Mouse (Mus musculus) neural tube, embryonic 11.5 days (tissue): ENCODE data around the gene Timp3. TPM values are rescaled to one million over a fixed set of nuclear protein-coding genes. Genes with fewer than 3 reads are reported as not detected.

ENCODE experiments used
- ATAC-seq: fragments of 200-750 bp; cut with Nextera tagmentation; 2 replicates; pipeline ENCODE4 v1.8.0; 2017; ENCODE audit warnings: moderate number of reproducible peaks, mild to moderate bottlenecking, moderate TSS enrichment, moderate library complexity; ENCODE audit not compliant: insufficient read depth, low FRiP score, low TSS enrichment
- DNase-seq: peaks from one replicate; pipeline ENCODE4 v3.0.0-alpha.2; 2015; ENCODE audit warnings: low spot score
- H3K27ac ChIP-seq: fragments of 300-500 bp; sonication (generic); 2 replicates; pipeline ENCODE4 v1.5.1; 2014; ENCODE audit warnings: low read depth, mild to moderate bottlenecking, low read length
- H3K27me3 ChIP-seq: fragments of 300-500 bp; sonication (generic); 2 replicates; pipeline ENCODE4 v1.6.1; 2014; ENCODE audit warnings: mild to moderate bottlenecking, low read length, mixed read lengths; ENCODE audit not compliant: control insufficient read depth, insufficient read depth
- H3K36me3 ChIP-seq: fragments of 300-500 bp; sonication (generic); 2 replicates; pipeline ENCODE4 v1.6.1; 2014; ENCODE audit warnings: mild to moderate bottlenecking, low read length, moderate library complexity, mixed read lengths; ENCODE audit not compliant: control insufficient read depth, insufficient read depth
- H3K4me1 ChIP-seq: fragments of 300-500 bp; sonication (generic); 2 replicates; pipeline ENCODE4 v1.6.1; 2014; ENCODE audit warnings: low read length, mixed read lengths; ENCODE audit not compliant: control insufficient read depth, insufficient read depth
- H3K4me2 ChIP-seq: fragments of 300-500 bp; sonication (generic); 2 replicates; pipeline ENCODE4 v1.6.1; 2014; ENCODE audit warnings: low read depth, mild to moderate bottlenecking, moderate library complexity
- H3K4me3 ChIP-seq: fragments of 300-500 bp; sonication (generic); 2 replicates; pipeline ENCODE4 v1.5.1; 2014; ENCODE audit warnings: low read depth, low read length
- H3K9ac ChIP-seq: fragments of 300-500 bp; sonication (generic); 2 replicates; pipeline ENCODE4 v1.6.1; 2014; ENCODE audit warnings: mild to moderate bottlenecking, low read length
- H3K9me3 ChIP-seq: fragments of 300-500 bp; sonication (generic); 2 replicates; pipeline ENCODE4 v1.6.1; 2016; ENCODE audit warnings: low read length; ENCODE audit not compliant: control insufficient read depth
- WGBS: fragments of 180-500 bp; shearing (Covaris S2); extraction: QIAGEN DNeasy Blood & Tissue Kit; methylation state at CpG from one replicate; pipeline ENCODE4 v1.1.7; 2014; 5-methylcytosine and 5-hydroxymethylcytosine counted together
- polyA plus RNA-seq: library from polyadenylated mRNA; unstranded; fragments of >200 nt; fragmentation: Nextera tagmentation; extraction: Ambion mirVana; gene quantifications from 2 replicates; pipeline ENCODE4 v1.2.1, GENCODE M21; 2014

Gene Timp3
- polyA plus RNA-seq, 1 experiment from 2014 or later, result 43.1 TPM

DNA sequence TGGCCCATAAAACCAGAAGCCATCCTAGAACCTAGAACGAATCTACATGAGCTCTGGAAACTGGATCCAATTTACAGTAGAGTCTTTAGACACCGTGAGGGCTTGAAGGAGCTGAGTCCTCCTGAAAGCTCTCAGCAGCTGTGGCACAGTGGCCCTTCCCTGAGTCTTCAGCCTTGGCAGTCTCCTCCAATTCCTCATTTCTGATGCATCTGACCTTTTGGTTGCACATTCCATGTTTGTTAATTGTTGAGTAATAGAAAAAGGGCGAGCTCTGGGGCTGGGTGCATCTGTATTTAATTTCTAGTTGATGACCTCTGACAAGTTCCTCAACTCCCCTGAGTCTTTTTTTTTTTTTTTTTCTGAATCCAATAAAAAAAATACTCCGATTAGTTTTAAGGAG, 28.0 kb downstream of the Timp3 start:
- H3K27me3 ChIP-seq, result no peaks in the 10 kb centered on the region
- peaks cover 3% of the 10 kb centered on the region; the same call in 1 of the 2 replicates for H3K4me1 ChIP-seq
- 90% methylated on average over 4 of the region's 4 CpGs for WGBS
- H3K9ac ChIP-seq, result no peak overlapping the region
- DNase-seq (no peak), ATAC-seq (no peak)
- H3K4me2 ChIP-seq, result no peak overlapping the region
- no peak overlapping the region for H3K27ac ChIP-seq
- H3K9me3 ChIP-seq, result no peaks in the 10 kb centered on the region
- H3K36me3 ChIP-seq, result no peaks in the 10 kb centered on the region
- H3K4me3 ChIP-seq, result no peak overlapping the region

DNA sequence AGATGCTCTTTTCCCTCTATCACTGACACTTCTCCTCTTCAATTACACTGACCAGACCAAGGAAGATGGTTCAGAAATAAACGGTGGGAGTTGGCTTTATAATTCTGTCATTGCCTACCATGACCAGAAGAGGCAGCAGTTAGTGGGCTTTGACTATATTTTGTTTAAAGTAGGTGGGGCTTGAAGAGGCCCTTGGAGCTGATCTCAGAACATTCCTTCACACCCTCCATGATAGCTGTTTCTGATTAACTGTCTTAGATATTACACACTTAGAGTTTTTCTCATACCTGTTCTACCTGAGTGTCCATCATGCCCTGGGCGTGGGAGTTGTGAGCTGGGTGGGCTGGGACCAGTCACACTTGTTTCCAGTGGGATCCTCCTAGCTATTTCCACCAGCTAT, 28.5 kb downstream of the Timp3 start:
- Histone ChIP-seq H3K4me1 (peaks cover 3% of the 10 kb centered on the region; the same call in 1 of the 2 replicates), H3K4me3 (no peak overlapping the region), H3K4me2 (no peak overlapping the region), H3K9ac (no peak overlapping the region), H3K27me3 (no peaks in the 10 kb centered on the region), H3K36me3 (no peaks in the 10 kb centered on the region), H3K9me3 (no peaks in the 10 kb centered on the region), H3K27ac (no peak overlapping the region)
- DNase-seq (no peak), ATAC-seq (no peak)
- 81% methylated on average over 2 of the region's 2 CpGs for WGBS

DNA sequence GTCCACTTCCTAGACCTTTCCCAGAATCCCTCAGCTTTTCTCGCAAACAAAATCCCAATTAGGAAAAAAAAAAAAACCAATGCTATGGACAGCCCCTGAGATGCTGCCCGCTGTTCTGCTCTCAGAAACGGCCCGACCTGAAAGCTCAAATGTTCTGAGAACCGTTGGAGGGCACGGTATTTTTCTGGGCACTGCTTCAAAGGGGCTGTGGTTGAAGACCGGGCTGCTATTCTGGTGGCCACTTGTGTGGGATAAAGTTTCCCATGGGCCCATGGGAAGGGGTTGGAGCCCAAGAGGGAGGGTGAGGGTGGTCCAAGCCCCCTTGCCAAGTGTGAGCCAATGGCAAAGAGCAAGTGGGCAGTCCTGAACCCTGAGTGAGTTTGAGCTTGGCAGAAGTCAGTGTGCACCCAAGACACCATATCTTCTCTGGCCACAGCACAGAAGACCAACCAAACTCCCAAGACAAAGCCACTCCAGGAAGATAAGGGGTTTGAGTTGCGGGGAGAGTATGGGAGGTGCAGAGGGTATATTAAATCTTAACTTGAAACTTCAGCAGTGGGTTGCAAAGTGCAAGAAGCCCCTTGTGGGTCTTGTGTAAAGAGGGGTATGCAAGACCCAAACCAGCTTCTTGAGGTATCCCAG, 29.2 kb downstream of the Timp3 start:
- no peak overlapping the region for H3K4me2 ChIP-seq
- no peak for ATAC-seq
- no peak overlapping the region for H3K27ac ChIP-seq
- 96% methylated on average over 8 of the region's 8 CpGs for WGBS
- H3K9ac ChIP-seq, result no peak overlapping the region
- no peak overlapping the region for H3K4me3 ChIP-seq
- no peaks in the 10 kb centered on the region for H3K27me3 ChIP-seq
- H3K9me3 ChIP-seq, result no peaks in the 10 kb centered on the region
- DNase-seq, result no peak
- H3K4me1 ChIP-seq, result peaks cover 6% of the 10 kb centered on the region
- H3K36me3 ChIP-seq, result no peaks in the 10 kb centered on the region

DNA sequence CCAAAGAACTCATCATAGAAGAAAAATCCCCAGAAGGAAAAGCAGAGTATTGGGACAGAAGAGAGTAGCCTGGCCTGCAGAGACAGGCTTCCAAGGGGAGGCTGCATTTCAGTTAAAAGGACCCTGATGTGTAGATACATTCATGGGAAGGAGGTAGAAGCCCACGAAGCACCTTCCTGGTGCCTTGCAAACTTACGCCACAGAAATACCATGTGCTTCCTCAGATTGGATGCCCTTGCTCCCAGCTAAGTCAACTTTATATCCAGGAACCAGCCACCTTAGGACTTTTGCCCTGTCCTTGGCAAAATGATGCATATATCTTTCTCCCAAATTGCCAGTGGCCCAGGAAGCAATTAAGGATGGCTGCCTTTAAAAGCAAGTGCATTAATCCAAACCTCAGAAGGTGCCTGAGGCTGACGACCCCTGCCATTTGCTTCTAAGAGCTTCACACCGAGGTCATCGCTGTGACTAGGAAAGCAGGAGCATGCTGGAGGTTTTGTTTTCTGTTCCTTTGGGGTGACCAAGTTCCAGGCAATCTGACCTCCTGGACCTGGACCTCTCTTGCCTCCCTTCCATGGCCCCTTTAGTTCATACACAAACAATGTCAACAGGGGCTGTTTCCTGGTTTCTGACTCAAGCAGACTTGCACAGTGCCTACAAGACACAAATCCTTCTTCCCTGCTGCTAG, 31.0 kb downstream of the Timp3 start:
- Histone ChIP-seq H3K4me3 (no peak overlapping the region), H3K9ac (no peak overlapping the region), H3K4me2 (no peak overlapping the region), H3K36me3 (no peaks in the 10 kb centered on the region), H3K9me3 (no peaks in the 10 kb centered on the region), H3K27ac (no peak overlapping the region), H3K4me1 (peaks cover 11% of the 10 kb centered on the region), H3K27me3 (no peaks in the 10 kb centered on the region)
- 52% methylated on average over 5 of the region's 5 CpGs for WGBS
- ATAC-seq (no peak), DNase-seq (no peak)

DNA sequence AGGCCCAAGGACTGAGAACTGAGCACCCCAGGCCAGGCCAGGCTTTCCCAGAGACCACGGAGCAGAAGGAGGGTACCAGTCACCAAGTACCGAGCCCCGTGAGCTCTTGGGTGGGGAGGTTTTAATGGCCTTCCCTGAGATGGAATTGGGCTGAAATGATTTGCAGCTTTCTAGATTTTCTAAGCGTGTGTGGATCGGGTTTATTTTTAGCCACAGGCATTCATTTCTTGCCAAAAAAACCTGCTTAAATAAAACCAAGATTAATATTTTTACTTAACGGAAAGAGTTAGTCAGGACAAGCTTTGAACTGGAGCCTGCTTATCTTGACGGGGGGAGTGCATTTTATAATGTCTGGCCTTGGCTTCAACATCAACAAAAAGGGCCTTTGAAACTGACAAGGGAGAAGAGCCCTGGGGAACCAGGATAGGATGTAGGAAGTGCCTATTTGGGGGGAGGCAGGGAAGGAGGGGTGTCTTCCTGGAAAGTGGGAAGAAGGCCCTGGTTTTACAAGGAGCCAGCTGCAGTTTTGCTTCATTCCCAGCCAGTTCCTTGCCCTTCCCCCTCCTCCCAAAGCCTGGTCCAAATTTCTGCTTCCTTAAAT, 31.6 kb downstream of the Timp3 start:
- Histone ChIP-seq H3K9ac (no peak overlapping the region), H3K36me3 (no peaks in the 10 kb centered on the region), H3K9me3 (no peaks in the 10 kb centered on the region), H3K4me1 (peaks cover 11% of the 10 kb centered on the region), H3K27me3 (no peaks in the 10 kb centered on the region), H3K27ac (no peak overlapping the region), H3K4me3 (no peak overlapping the region), H3K4me2 (no peak overlapping the region)
- 62% methylated on average over 7 of the region's 7 CpGs for WGBS
- DNase-seq (no peak), ATAC-seq (no peak)

DNA sequence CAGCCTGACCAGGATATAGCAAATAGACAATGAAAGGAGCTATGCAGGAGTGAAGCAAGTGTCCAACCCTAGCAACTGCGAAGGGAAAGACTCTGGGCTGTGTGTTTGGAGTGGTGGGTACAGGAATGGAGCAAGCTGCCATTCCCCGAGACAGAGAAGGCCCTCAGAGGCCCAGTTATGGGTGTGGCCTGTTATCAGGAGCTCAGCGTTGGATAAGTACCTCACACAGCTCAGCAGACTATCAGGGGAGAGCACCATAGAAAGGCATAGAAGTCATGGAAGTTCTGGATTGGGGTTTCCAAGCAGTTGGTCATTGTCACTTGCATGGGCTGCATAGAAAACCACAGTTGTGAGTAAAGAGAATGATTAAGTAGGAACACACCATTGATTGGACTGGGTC, 32.8 kb downstream of the Timp3 start:
- H3K36me3 ChIP-seq, result no peaks in the 10 kb centered on the region
- peaks cover 11% of the 10 kb centered on the region for H3K4me1 ChIP-seq
- H3K4me2 ChIP-seq, result no peak overlapping the region
- no peaks in the 10 kb centered on the region for H3K27me3 ChIP-seq
- no peak overlapping the region for H3K9ac ChIP-seq
- H3K27ac ChIP-seq, result no peak overlapping the region
- 82% methylated on average over 3 of the region's 3 CpGs for WGBS
- H3K9me3 ChIP-seq, result no peaks in the 10 kb centered on the region
- ATAC-seq, result no peak
- DNase-seq, result no peak
- no peak overlapping the region for H3K4me3 ChIP-seq

DNA sequence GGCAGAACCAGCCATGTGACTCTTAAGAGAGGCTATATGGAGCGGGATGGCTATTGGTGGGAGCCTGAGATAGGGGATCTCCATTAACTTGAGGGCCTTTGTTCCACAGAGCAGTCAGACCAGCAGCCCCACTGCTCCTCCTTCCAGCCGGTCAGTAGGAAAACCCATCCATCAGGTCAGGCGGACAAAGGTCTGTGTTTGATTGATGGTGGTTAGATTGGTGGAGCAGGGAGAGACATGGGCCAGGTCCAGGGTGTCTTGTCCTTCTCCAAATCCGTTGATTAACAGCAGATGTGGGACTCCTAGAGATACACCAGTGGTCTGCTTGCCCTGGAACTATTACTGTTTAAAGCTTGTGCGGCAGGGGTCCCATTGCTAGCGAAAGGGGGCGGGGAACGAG, 34.4 kb downstream of the Timp3 start:
- Histone ChIP-seq H3K27me3 (no peaks in the 10 kb centered on the region), H3K9ac (no peak overlapping the region), H3K9me3 (no peaks in the 10 kb centered on the region), H3K4me2 (no peak overlapping the region), H3K36me3 (no peaks in the 10 kb centered on the region), H3K4me1 (peaks cover 11% of the 10 kb centered on the region), H3K4me3 (no peak overlapping the region), H3K27ac (no peak overlapping the region)
- DNase-seq, result peak; percentile 26
- no peak for ATAC-seq
- WGBS, result 13% methylated on average over 8 of the region's 8 CpGs

DNA sequence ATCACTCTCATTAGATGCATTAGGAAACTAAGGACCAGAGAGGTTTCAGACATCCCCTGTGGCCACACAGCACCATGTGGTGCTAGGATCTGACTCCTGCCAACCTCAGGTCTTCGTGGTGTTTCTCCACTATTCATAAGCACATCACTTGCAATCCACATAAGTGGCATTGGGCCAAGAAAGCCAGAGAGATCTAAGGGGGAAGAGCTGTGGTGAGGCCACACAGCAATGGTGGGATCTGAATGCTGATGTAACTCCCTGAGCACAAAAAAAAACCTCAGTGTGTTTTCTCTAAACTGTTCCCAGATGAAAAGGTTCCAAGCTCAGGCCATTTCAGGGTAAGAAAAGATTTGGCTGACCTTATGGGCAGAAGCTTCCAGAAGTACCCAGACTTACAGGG, 36.3 kb downstream of the Timp3 start:
- no peaks in the 10 kb centered on the region for H3K36me3 ChIP-seq
- no peak for ATAC-seq
- H3K9ac ChIP-seq, result no peak overlapping the region
- no peaks in the 10 kb centered on the region for H3K27me3 ChIP-seq
- H3K9me3 ChIP-seq, result no peaks in the 10 kb centered on the region
- no peak for DNase-seq
- no peak overlapping the region for H3K27ac ChIP-seq
- 69% methylated on average over 1 of the region's 1 CpGs for WGBS
- H3K4me1 ChIP-seq, result peaks cover 9% of the 10 kb centered on the region
- no peak overlapping the region for H3K4me2 ChIP-seq
- H3K4me3 ChIP-seq, result no peak overlapping the region

DNA sequence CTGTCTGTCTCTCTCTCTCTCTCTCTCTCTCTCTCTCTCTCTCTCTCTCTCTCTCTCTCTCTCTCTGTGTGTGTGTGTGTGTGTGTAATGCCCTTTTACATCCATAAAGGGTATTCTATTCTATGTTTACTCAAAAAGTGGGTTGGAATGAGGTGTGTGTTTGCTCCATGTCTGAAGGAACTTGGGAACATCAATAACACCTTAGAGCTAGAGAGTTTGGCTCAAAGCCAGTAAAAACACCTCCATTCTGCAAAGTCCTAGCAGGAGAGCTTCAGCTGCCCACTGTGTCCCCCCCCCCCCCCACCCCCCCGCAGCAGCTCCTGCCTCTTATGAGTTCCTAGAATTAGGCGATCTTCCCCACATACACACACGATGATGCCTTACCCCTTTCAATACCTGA, 37.1 kb downstream of the Timp3 start:
- H3K9ac ChIP-seq, result no peak overlapping the region
- no peaks in the 10 kb centered on the region for H3K27me3 ChIP-seq
- ATAC-seq (no peak), DNase-seq (no peak)
- H3K4me3 ChIP-seq, result no peak overlapping the region
- no peak overlapping the region for H3K4me2 ChIP-seq
- no peaks in the 10 kb centered on the region for H3K9me3 ChIP-seq
- no peaks in the 10 kb centered on the region for H3K36me3 ChIP-seq
- H3K27ac ChIP-seq, result no peak overlapping the region
- peaks cover 8% of the 10 kb centered on the region for H3K4me1 ChIP-seq
- WGBS, result 54% methylated on average over 3 of the region's 3 CpGs
